Mouse (Mus musculus): ENCODE results near the gene Minos1. TPM values are rescaled to one million over a fixed set of nuclear protein-coding genes. Genes with fewer than 3 reads are reported as not detected.

Gene Minos1
- polyA plus RNA-seq, 1 experiment from 2014 or later = 765 TPM

DNA sequence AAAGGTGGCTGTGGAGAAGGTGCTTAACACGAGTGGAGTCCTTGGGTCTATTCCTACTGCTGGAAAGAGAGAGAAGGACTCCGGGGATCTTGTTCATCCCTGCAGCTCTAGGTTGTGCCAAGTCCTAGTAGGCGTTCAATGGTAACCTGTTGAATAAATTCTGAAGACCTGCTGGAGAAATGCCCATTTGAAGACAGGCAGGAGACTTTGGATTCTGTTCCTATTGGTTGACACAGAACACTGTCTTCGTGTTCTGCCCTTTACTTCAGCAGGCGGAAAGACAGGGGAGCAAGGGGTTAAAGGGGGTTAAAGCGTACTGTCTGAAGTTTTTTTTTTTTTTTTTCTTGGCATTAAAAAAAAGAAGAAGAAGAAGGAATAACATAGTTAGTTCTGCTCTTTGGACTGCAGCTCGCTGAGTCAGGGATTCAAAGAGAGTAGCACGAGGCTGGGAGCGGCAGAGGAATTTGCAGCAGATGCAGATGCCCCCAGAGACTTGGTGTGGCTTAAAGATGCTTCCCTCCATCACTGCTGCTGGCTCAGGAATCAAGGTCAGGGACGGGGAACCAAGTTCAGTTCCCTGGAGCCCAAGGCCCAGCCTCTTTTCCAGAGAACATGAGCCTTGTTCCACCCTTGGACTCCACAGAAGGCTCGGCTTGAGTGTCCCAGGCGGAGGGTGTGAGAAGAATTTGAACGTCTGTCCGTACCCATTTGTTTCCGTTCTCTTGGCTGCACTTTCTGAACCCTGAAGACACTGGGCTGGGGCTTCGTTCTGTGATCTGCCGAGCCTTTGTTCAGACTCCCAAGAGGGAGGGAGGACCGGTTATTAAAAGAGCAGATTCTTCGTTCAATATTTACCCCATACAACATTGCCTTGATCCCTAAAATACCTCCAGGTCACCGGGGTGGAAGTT lies 44.4 kb upstream of the Minos1 start:
- Histone ChIP-seq H3K27ac (replicated peaks in 1 of 2; ENCODE audit: control insufficient read depth in 1 of 2, insufficient read depth in 1 of 2, low read depth in 2 of 2, low read length in 2 of 2) (no peak overlapping the region), H3K4me3 (ENCODE audit: control insufficient read depth in 1 of 2, insufficient read depth in 1 of 2, low read depth in 1 of 2, low read length in 2 of 2) (no peak overlapping the region), H3K27me3 (ENCODE audit: control insufficient read depth, insufficient read depth, low read length) (no peaks in the 10 kb centered on the region), H3K4me2 (ENCODE audit: low read length) (0 out of 2 replicates have a peak overlapping the region, but pooled peaks have one; percentile 2), H3K9me3 (ENCODE audit: control insufficient read depth, low read length) (no peaks in the 10 kb centered on the region), H3K4me1 (ENCODE audit: control insufficient read depth in 2 of 2, insufficient read depth in 2 of 2, low read length in 2 of 2) (peaks cover 6 to 11% of the 10 kb centered on the region in 2 experiments; a peak in 3 of 4 replicates), H3K36me3 (ENCODE audit: control insufficient read depth, insufficient read depth, low read length) (no peaks in the 10 kb centered on the region), H3K9ac (ENCODE audit: low read length) (no peak overlapping the region)
- ATAC-seq (ENCODE audit: insufficient number of reproducible peaks, insufficient read depth, low FRiP score, low read depth) = no peak
- 57% methylated on average over 20 of the region's 20 CpGs for WGBS

GRCm38 (mm10) chr4:139169748-139170279 lies 38.9 kb upstream of the Minos1 start:
- Histone ChIP-seq H3K4me2 (ENCODE audit: low read length) (no peak overlapping the region), H3K36me3 (ENCODE audit: control insufficient read depth, insufficient read depth, low read length) (no peaks in the 10 kb centered on the region), H3K27me3 (ENCODE audit: control insufficient read depth, insufficient read depth, low read length) (no peaks in the 10 kb centered on the region), H3K9ac (ENCODE audit: low read length) (no peak overlapping the region), H3K9me3 (ENCODE audit: control insufficient read depth, low read length) (no peaks in the 10 kb centered on the region), H3K4me1 (ENCODE audit: control insufficient read depth in 2 of 2, insufficient read depth in 2 of 2, low read length in 2 of 2) (no peaks in the 10 kb centered on the region; a peak in 1 of 4 replicates), H3K27ac (replicated peaks in 1 of 2; ENCODE audit: control insufficient read depth in 1 of 2, insufficient read depth in 1 of 2, low read depth in 2 of 2, low read length in 2 of 2) (no peak overlapping the region), H3K4me3 (ENCODE audit: control insufficient read depth in 1 of 2, insufficient read depth in 1 of 2, low read depth in 1 of 2, low read length in 2 of 2) (no peak overlapping the region)
- ATAC-seq (ENCODE audit: insufficient number of reproducible peaks, insufficient read depth, low FRiP score, low read depth) = no peak
- WGBS = 81% methylated on average over 12 of the region's 12 CpGs

DNA sequence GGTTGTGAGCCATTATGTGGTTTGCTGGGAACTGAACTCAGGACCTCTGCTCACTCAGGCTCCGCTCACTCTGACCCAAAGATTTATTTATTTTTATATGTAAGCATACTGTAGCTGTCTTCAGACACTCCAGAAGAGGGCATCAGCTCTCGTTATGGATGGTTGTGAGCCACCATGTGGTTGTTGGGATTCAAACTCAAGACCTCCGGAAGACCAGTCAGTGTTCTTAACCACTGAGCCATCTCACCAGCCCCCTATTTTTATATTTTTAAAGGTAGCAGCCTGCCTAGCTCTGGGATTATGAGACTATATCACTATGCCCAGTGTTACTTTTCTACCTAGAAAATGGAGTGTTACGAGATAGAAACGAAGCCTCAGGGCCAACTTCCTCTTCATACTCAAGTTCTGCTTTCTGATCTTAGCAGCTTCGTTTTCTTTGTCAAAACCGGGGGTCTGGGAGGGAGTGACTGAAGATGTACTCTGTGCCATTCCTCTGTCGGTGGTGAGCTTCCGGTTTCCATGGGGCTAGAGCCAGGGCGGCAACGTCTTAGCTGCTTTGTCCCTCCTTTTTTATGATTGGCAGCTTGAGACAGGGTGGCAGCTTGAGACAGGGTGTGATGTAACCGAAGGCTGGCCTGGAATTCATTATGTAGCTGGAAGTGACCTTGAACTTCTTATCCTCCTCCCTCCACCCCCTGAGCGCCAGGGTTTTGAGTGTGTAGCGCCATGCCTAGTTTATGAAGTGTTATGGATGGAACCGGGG lies 38.3 kb upstream of the Minos1 start:
- Histone ChIP-seq H3K9ac (ENCODE audit: low read length) (no peak overlapping the region), H3K36me3 (ENCODE audit: control insufficient read depth, insufficient read depth, low read length) (no peaks in the 10 kb centered on the region), H3K4me1 (ENCODE audit: control insufficient read depth in 2 of 2, insufficient read depth in 2 of 2, low read length in 2 of 2) (no peaks in the 10 kb centered on the region; a peak in 1 of 4 replicates), H3K9me3 (ENCODE audit: control insufficient read depth, low read length) (no peaks in the 10 kb centered on the region), H3K4me2 (ENCODE audit: low read length) (no peak overlapping the region), H3K27ac (replicated peaks in 1 of 2; ENCODE audit: control insufficient read depth in 1 of 2, insufficient read depth in 1 of 2, low read depth in 2 of 2, low read length in 2 of 2) (no peak overlapping the region), H3K4me3 (ENCODE audit: control insufficient read depth in 1 of 2, insufficient read depth in 1 of 2, low read depth in 1 of 2, low read length in 2 of 2) (no peak overlapping the region), H3K27me3 (ENCODE audit: control insufficient read depth, insufficient read depth, low read length) (no peaks in the 10 kb centered on the region)
- no peak for ATAC-seq (ENCODE audit: insufficient number of reproducible peaks, insufficient read depth, low FRiP score, low read depth)
- 72% methylated on average over 15 of the region's 15 CpGs for WGBS

- 32% methylated on average over 8 of the region's 8 CpGs for WGBS
- no peak overlapping the region for H3K9ac ChIP-seq (ENCODE audit: low read length)
- H3K4me3 ChIP-seq (ENCODE audit: control insufficient read depth in 1 of 2, insufficient read depth in 1 of 2, low read depth in 1 of 2, low read length in 2 of 2) = no peak overlapping the region
- no peaks in the 10 kb centered on the region for H3K36me3 ChIP-seq (ENCODE audit: control insufficient read depth, insufficient read depth, low read length)
- no peaks in the 10 kb centered on the region; a peak in 1 of 4 replicates for H3K4me1 ChIP-seq (ENCODE audit: control insufficient read depth in 2 of 2, insufficient read depth in 2 of 2, low read length in 2 of 2)
- ATAC-seq (ENCODE audit: insufficient number of reproducible peaks, insufficient read depth, low FRiP score, low read depth) = no peak
- no peaks in the 10 kb centered on the region for H3K27me3 ChIP-seq (ENCODE audit: control insufficient read depth, insufficient read depth, low read length)
- no peaks in the 10 kb centered on the region for H3K9me3 ChIP-seq (ENCODE audit: control insufficient read depth, low read length)
- H3K4me2 ChIP-seq (ENCODE audit: low read length) = no peak overlapping the region
- H3K27ac ChIP-seq (replicated peaks in 1 of 2; ENCODE audit: control insufficient read depth in 1 of 2, insufficient read depth in 1 of 2, low read depth in 2 of 2, low read length in 2 of 2) = no peak overlapping the region
These were observed 36.2 kb upstream of the Minos1 start for GRCm38 (mm10) chr4:139167107-139167506.

DNA sequence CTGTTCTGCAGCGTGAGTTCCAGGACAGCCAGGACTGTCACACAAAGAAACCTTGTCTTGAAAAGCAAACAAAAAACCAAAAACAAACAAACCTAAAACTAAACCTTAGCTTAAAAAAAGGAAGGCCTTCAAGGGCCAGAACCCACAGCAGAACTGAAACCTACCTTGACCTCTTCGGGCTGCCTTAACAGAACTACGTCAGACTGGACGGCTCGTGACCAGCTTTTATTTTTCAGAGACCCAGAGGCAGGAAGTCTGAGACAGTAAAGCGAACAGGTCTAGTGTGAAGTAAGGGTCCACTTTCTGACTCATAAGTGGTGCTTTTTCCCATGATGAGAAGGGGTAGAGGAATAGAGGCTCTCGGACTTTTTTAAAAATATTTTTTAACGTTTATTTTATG lies 35.3 kb upstream of the Minos1 start:
- Histone ChIP-seq H3K4me2 (ENCODE audit: low read length) (no peak overlapping the region), H3K4me3 (ENCODE audit: control insufficient read depth in 1 of 2, insufficient read depth in 1 of 2, low read depth in 1 of 2, low read length in 2 of 2) (no peak overlapping the region), H3K36me3 (ENCODE audit: control insufficient read depth, insufficient read depth, low read length) (no peaks in the 10 kb centered on the region), H3K4me1 (ENCODE audit: control insufficient read depth in 2 of 2, insufficient read depth in 2 of 2, low read length in 2 of 2) (no peaks in the 10 kb centered on the region; a peak in 1 of 4 replicates), H3K27me3 (ENCODE audit: control insufficient read depth, insufficient read depth, low read length) (no peaks in the 10 kb centered on the region), H3K9ac (ENCODE audit: low read length) (no peak overlapping the region), H3K9me3 (ENCODE audit: control insufficient read depth, low read length) (no peaks in the 10 kb centered on the region), H3K27ac (replicated peaks in 1 of 2; ENCODE audit: control insufficient read depth in 1 of 2, insufficient read depth in 1 of 2, low read depth in 2 of 2, low read length in 2 of 2) (no peak overlapping the region)
- ATAC-seq (ENCODE audit: insufficient number of reproducible peaks, insufficient read depth, low FRiP score, low read depth) = no peak
- 80% methylated on average over 8 of the region's 8 CpGs for WGBS

- Histone ChIP-seq H3K27me3 (ENCODE audit: control insufficient read depth, insufficient read depth, low read length) (no peaks in the 10 kb centered on the region), H3K9ac (ENCODE audit: low read length) (no peak overlapping the region), H3K4me3 (ENCODE audit: control insufficient read depth in 1 of 2, insufficient read depth in 1 of 2, low read depth in 1 of 2, low read length in 2 of 2) (no peak overlapping the region), H3K27ac (replicated peaks in 1 of 2; ENCODE audit: control insufficient read depth in 1 of 2, insufficient read depth in 1 of 2, low read depth in 2 of 2, low read length in 2 of 2) (no peak overlapping the region), H3K4me1 (ENCODE audit: control insufficient read depth in 2 of 2, insufficient read depth in 2 of 2, low read length in 2 of 2) (no peaks in the 10 kb centered on the region; a peak in 1 of 4 replicates), H3K9me3 (ENCODE audit: control insufficient read depth, low read length) (no peaks in the 10 kb centered on the region), H3K4me2 (ENCODE audit: low read length) (no peak overlapping the region), H3K36me3 (ENCODE audit: control insufficient read depth, insufficient read depth, low read length) (no peaks in the 10 kb centered on the region)
- WGBS = 79% methylated on average over 8 of the region's 8 CpGs
- ATAC-seq (ENCODE audit: insufficient number of reproducible peaks, insufficient read depth, low FRiP score, low read depth) = no peak
These were observed 34.3 kb upstream of the Minos1 start for GRCm38 (mm10) chr4:139165259-139165658.

- Histone ChIP-seq H3K4me2 (ENCODE audit: low read length) (no peak overlapping the region), H3K4me1 (ENCODE audit: control insufficient read depth in 2 of 2, insufficient read depth in 2 of 2, low read length in 2 of 2) (no peaks in the 10 kb centered on the region; a peak in 1 of 4 replicates), H3K36me3 (ENCODE audit: control insufficient read depth, insufficient read depth, low read length) (no peaks in the 10 kb centered on the region), H3K4me3 (ENCODE audit: control insufficient read depth in 1 of 2, insufficient read depth in 1 of 2, low read depth in 1 of 2, low read length in 2 of 2) (no peak overlapping the region), H3K27me3 (ENCODE audit: control insufficient read depth, insufficient read depth, low read length) (no peaks in the 10 kb centered on the region), H3K9ac (ENCODE audit: low read length) (no peak overlapping the region), H3K9me3 (ENCODE audit: control insufficient read depth, low read length) (no peaks in the 10 kb centered on the region), H3K27ac (replicated peaks in 1 of 2; ENCODE audit: control insufficient read depth in 1 of 2, insufficient read depth in 1 of 2, low read depth in 2 of 2, low read length in 2 of 2) (no peak overlapping the region)
- ATAC-seq (ENCODE audit: insufficient number of reproducible peaks, insufficient read depth, low FRiP score, low read depth) = no peak
- WGBS = 86% methylated on average over 6 of the region's 6 CpGs
These were observed 33.2 kb upstream of the Minos1 start for GRCm38 (mm10) chr4:139164082-139164481.

All from heart, embryonic 14.5 days (tissue).